Mouse (Mus musculus) cerebellum, postnatal 25 days (tissue): ENCODE results near the gene Rab30.

Source experiments
- DNase-seq, 2 experiments: peaks; one replicate each; pipeline ENCODE4 v3.0.0; 2021; ENCODE audit warnings: mixed read lengths in 2 of 2

Gene Rab30

GRCm38 (mm10) chr7:92870161-92870560, 128.8 kb downstream of the Rab30 start:
- no peak for DNase-seq

- no peak for DNase-seq
Observed at GRCm38 (mm10) chr7:92871596-92871995, 130.2 kb downstream of the Rab30 start.

- DNase-seq: peak; percentile 96
Observed at GRCm38 (mm10) chr7:92874116-92874675, 132.8 kb downstream of the Rab30 start, which contains the start of the genes Ddias and Prcp. Ddias (minus strand) TSS chr7:92874247. Prcp (plus strand) TSS chr7:92874470.

DNA sequence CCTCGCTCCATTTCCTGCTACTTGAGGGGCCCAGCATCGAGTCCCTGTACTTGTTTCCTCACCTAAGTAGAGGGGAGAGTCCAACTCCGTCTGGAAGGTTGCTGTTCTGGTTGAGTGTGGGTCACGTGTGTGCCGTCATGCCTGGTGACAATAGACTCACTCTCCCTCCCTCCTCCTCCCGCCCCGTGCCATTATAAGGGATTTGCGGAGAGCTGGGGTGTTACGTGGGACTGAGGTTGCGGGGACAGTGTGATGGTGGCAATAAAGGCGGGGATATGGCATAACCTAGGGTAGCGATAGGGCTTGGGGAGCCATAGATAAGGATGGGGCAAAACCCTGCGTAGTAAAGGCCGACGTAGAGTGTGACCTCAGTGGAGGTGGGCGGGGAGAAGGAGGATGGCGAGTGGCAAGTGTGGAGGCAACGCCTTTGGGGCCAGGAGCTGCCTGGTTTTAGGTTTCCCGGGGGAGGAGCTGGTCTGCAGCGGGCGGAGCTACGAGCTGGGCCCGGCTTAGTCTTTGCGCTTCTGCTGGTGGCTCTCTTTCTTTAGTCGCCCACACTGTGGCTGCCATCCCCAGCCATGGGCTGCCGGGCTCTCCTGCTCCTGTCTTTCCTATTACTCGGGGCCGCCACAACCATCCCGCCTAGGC, 133.5 kb downstream of the Rab30 start:
- DNase-seq: peak; percentile 91 to 92

- DNase-seq: peak in 1 of 2 experiments; percentile 3
Observed at GRCm38 (mm10) chr7:92876066-92876465, 134.7 kb downstream of the Rab30 start.

GRCm38 (mm10) chr7:92876538-92876937, 135.1 kb downstream of the Rab30 start:
- DNase-seq: no peak

GRCm38 (mm10) chr7:92878575-92879285, 137.3 kb downstream of the Rab30 start:
- no peak for DNase-seq

GRCm38 (mm10) chr7:92883850-92884716, 142.7 kb downstream of the Rab30 start:
- DNase-seq: no peak

DNA sequence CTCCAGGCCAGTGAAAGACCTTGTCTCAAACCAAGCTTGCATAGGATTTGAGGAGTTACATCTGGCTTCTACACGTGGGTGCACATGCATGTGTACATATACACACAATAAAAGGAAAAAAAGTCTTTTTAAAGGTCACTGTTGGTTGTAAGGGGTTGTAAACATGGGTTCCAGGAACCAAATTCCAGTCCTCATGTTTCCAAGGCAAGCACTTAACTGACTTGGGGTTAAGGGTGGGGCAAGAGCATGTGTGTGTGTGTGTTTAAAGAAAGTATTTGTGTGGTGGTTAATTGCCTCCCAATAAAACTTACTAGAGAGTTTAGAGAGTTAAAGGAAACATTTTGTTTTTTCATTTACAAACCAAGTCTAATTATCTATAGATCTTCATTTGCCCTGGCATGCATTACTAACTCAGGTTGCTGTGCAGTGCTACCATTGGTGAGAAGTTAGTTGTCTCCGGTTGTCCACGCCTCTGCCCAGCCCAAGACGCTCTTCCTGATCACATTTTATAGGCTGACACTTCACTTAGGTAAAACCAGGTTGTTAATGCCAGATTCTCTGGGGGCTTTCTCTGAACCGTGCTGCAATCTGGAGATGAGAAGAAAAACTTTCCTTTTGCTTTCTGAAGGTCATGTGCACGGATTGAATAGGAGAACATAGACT, 143.7 kb downstream of the Rab30 start:
- DNase-seq: no peak

DNA sequence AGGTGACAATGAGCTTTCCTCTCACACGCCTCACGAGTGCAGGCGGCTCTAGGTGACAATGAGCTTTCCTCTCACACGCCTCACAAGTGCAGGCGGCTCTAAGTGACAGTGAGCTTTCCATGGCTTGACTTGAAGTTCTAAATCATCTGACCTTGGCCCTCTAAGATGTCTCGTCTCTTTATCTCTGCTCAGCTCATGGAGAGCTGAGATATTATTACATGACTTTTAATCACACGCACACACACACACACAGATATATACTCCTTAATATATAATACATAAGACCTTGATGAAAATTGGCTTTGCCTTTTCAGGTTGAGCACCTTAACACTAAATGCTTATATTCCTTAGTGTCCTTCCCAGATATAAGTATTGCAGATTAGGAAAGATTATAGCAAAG, 145.4 kb downstream of the Rab30 start:
- DNase-seq: no peak

- DNase-seq: no peak
Observed at GRCm38 (mm10) chr7:92887230-92887629, 145.8 kb downstream of the Rab30 start.

DNA sequence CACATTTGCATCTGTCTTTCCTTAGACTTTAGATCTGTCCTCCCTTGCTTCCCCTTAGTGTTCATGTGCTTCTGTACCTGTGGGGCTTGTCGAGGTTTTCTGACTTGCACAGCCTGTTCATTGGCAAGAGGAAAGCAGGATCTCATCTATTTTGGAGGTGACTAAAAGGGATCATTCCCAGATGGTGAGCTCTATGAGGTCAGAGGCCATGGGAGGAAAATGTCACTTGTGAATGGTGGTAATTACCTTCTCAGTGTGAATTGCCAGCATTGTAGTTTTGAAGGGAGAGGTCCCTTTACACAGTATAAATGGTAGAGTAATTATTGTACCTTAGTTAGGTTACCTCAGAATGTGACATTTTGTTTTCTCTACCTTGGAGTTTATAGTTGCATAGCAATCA, 148.8 kb downstream of the Rab30 start:
- DNase-seq: no peak

GRCm38 (mm10) chr7:92890618-92891230, 149.3 kb downstream of the Rab30 start:
- DNase-seq: no peak

- DNase-seq: no peak
Observed at GRCm38 (mm10) chr7:92893478-92893877, 152.1 kb downstream of the Rab30 start.
